Mouse (Mus musculus): ENCODE results near the gene Rxylt1. TPM values are rescaled to one million over a fixed set of nuclear protein-coding genes. Genes with fewer than 3 reads are reported as not detected.

Rxylt1 gene
- total RNA-seq (2021): 10 to 100 TPM; 39.4 to 42.5 TPM
- long read RNA-seq, experiment 1, full-length matches to known transcripts: 29 of 41 reads
- long read RNA-seq, experiment 1, partial matches to known transcripts: 0 of 41 reads
- long read RNA-seq, experiment 1, other reads (novel, unspliced or antisense): 12 of 41 reads
- long read RNA-seq, experiment 2, full-length matches to known transcripts: 37 of 48 reads
- long read RNA-seq, experiment 2, partial matches to known transcripts: 1 of 48 reads
- long read RNA-seq, experiment 2, other reads (novel, unspliced or antisense): 10 of 48 reads

DNA sequence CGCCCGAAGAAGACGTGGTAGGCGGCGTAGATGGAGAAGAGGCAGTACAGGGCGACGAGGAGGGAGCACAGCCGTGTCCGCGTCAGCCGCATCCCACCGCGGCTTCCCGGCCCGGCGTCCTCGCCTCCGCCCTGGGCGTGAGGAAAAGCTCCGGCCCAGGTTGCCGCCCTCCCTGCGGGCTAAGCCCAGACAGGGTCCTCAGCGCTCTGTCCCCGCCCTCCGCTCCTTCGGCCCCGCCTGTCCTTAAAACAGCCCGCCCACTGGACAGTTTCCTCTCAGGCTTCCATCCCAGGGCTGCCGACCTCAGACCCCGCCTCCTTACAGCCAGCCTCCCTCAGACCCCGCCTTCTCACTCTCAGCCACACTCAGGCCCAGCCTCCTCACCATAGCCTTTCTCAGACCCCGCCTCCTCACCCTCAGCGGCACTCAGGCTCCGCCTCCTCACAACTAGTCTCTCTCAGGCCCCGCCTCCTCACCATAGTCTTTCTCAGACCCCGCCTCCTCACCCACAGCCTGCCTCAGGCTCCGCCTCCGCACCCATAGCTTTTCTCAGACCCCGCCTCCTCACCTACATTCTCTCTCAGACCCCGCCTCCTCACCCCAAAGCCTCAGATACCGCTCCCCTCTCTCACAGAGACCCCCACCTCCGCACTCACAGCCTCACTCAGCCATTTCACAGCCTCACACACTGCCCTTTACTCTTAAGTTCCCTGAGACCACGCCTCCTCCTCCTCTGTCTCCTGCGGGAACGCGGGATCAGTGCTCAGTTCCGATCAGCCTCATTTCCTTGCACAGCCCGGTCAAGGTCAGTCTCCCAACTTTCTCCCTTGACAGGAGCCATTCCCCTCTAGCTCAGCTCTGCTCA lies at the start of gene Rxylt1:
Rxylt1 (minus strand) TSS at position 392 of the 865 bp plus-strand sequence.
- peak; percentile 90 for DNase-seq

DNA sequence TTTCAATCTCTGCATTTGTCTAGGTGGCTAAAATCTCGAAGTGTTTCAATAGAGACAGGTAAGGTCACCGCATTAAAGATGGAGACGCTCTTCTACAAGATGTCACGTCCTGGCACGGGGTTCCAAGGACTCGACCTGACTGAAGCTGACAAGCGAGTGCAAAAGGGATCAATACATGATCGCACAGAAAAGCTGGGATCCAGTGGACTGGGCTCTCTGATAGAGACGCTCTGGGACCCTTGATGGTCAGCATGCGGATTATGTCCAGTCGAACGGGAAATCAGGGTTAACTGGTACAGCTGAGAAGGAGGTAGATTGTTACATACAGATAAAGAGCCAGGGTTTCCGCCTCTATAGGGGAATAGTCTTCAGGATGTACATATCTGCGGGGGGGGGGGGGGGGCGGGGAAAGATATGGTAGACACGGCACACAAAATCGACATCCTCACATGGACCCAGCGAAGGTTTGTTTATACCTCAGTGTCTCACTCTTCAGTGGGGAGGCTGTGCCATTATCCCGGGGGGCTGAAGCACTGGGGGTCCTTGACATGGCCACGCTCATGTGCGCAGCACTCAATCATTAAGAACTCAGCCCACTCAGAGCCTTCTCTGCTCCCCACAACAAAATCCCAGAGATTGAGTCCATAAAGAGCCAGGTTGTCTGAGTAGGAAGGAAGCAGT lies 24.3 kb upstream of the Rxylt1 start:
- no peak for DNase-seq

DNA sequence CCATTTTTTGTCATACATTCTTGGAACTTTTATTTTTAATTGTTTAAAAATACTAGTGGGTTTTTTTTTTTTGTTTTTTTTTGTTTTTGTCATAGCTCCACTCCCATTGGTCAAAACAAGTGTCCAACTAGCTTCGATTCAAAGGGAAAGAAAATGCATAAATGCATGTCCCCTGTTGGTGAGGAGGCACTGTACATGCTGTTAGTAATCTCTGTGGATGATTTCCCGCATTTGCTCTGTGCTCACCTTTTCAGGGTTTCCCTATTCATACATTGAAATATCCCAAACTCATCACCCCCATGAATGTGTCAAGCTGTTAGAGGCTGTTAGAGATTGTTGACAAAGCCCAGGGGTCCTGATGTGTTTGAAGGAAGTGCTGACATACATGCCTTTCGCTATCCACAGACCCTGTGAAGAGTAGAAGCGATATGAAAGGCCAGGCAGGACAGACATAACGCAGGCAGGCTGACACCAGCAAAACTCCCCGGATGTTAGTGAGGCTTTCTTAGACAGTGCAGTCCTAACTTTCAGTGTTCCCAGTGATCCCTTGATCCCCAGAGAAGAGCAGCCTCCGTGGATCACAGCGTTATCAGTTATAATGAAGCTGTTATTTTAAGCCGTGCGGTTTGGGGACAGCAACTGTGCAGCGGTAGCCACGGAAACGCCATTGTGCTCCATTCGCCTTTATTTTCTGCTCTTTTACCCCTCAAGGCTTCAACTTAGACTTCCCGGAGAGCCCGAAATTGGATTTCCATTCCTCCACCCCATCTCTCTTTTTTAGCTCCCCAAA lies 23.5 kb upstream of the Rxylt1 start:
- no peak for DNase-seq

DNA sequence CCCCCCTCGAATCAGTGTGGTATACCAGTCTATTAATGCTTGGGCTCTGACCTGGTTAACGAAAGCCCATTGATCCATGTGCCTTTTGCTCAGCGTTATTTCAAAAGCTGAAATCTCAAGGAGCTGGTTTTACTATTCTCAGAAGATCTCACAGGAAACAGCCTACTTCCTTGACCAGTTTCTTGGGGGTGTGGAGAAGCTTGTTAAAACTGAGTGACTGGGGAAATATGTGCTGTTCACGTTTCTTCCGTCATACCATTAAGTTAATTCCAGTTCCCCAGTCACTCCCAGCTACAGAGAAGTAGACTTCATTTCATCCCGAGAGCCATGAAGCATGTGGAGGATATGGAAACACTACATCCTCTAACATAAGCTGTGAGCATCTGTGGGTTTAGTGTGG lies 22.3 kb upstream of the Rxylt1 start:
- DNase-seq: no peak

DNA sequence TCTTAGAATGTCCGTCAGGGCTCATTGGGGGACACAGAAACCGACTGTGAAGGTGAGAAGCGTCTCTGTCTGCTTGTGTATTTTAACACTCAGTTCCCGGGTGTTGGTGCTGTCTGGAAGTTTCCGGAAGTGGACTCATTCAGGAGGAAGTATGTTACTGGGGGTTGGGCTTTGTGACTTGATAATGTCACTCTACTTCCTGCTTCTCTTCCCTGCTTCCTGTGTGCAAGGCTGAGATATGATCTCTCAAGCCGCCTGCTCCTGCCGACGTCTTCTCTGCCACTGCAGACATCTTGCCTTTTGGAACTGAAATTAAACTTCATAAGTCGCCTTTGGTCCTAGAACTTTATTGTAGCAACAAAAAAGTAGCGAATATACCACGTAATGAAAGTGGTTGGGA lies 19.5 kb upstream of the Rxylt1 start:
- no peak for DNase-seq

DNA sequence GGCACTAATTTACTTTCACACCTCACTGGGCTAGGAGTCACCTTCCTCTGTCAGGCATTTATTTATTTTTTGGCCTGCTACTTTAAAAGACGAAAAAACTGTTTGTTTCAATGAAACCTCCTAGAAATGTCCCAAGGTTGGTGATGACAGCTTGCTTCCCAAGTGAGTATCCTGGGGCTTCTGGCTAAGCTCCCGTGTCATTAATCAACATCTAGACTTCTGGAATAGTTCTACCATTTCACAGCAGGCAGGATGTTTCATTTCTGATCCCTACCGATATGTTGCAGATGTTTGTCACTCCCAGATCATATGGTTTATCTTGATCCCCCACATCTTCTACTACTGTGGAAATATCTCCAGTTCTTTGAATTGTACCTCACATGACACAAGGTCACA lies 9.5 kb upstream of the Rxylt1 start:
- no peak for DNase-seq

DNA sequence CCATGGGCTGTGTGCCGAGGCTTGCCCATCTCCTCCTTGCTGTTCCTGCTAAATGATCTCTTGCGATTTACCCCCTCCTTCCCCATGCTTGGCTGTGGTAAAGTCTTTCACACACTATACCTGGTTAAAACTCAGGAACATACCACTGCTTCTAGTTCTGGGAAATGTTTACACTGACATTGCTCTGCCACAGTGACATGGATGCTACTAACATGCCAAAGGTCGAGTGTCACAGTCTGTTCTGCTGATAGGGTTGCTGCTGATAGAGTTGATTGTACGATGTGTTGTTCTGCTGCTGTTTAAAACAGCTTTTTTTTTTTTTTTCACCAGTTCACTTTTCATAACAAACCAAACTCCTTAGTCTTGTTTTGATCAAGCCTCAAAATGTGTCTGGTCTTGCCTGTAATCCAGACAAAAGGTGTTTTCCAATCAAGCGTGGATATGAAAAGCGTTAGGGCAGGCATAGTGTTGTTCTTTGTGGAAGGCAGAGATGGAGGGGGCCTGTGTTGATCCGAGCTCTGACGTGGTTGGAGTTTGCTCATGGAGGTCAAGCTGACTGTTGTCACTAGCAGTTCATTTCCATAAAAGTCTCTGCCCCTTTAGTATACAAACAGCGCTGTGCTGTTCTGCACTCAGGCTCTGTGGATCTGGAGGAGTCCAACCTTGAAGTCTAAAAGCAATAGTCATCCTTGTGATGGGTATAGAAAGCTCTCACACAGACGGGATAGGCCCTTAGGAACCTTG lies 8.9 kb upstream of the Rxylt1 start:
- no peak for DNase-seq

DNA sequence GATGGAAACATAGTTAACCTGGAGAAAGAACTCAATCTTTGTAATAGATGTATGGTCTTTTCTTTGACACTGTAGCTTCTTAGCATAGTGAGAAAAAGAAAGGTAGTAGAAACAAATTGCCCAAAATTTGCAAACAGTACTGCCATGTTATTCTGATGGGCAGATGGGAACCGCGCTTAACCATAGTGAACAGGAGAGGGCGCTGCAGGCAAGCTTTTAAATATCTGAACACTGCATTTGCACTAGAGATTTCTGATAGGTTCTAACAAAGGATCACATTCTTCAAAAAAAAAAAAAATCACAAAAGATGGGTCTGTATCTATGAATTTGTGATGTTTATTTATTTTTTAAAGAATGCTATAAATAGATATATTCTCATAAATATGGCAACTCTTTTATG lies 8.2 kb upstream of the Rxylt1 start:
- DNase-seq: peak; percentile 55

DNA sequence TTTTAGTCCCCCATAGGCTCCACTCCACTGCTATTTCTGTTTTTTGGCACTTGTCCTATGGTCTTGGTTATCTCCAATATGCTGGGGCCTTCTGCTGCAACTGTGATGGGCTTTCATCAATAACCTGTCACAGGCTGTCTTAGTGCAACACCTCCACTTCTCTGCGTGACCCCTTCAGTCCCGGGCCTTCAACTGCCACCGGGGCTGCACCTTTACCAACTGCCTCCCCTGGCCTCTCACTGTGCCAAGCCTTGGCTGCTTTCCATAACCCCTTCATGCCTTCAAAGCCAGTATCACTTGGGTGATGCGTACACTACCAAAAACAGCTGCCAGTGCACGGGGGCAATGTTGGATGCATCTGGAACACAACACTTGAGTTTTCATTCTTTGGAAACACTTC lies 5.5 kb upstream of the Rxylt1 start:
- no peak for DNase-seq

DNA sequence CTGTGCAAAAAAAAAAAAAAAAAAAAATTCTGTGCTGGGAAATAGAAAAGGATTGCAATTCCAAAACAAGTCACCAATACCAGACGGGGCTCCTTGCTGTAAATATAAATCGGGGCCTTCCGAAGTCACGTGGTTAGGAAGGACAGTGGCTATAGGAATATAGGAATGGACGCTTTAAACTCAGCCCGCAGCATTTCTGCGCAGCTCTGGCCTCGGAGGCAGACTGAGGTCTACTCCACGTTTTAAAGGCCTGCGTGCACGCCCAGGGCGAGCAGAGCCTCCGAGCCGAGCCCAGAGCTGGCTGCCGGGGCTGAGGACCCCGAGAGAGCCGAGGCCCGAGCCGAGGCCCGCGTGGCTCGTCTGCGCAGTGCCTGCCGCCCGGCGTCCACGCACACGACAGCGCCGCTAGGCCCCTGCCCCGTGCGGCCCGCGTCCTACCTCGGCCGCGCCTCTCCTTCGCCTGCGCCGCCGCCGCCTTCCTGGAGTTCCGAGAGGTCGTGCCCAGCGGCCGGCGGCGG lies 650 bp downstream of the Rxylt1 start:
- no peak for DNase-seq

DNA sequence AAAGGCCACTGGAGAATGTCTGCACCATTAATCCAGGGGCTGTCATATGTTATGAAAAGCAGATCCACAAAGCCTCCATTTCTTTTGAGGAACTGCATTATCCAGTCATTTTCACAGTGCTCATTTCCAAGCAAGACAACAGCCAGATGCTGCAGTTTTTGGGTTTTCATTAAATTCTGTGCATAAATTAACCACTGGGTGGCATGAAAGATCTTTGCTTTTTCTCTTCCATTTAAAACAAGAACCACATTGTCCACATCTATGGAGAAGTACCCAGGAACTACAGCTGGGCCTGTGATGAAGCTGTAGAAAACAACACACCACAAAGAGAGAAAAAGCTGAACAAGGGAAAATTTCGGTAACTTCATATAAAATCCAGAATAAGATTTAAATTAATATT lies 6.7 kb downstream of the Rxylt1 start:
- no peak for DNase-seq

DNA sequence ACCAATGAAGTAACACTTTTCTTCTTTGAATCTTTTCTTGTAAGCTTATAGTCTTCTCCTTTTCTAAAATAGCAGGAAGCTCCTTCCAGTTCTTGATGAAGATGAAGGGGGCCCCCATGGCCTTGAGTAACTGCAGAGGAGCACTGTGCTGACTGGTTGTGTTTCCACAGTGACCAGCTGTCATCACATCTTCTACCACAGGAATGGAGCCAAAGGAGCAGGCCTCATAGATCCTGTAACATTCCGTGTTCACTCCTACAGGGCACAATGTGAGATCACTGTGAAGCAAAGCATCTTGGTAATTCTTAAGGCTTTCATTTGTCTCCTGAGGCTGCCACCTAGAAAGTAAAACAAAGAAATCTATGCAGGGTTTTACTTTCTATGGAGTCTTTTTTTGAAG lies 15.8 kb downstream of the Rxylt1 start:
- no peak for DNase-seq

DNA sequence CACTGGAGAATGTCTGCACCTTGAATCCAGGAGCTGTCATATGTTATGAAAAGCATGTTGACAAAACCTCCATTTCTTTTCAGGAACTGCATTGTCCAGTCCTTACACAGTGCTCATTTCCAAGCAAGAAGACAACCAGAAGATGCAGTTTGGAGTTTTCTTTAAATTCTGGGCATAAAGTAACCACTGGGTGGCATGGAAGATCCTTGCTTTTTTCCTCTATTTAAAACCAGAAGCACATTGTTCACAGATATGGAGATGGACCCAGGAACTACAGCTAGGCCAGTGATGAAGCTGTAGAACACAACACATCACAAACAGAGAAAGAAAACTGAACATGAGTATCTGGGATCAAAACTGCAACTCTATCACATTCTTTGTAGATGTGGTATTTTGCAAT lies 28.0 kb downstream of the Rxylt1 start:
- no peak for DNase-seq

DNA sequence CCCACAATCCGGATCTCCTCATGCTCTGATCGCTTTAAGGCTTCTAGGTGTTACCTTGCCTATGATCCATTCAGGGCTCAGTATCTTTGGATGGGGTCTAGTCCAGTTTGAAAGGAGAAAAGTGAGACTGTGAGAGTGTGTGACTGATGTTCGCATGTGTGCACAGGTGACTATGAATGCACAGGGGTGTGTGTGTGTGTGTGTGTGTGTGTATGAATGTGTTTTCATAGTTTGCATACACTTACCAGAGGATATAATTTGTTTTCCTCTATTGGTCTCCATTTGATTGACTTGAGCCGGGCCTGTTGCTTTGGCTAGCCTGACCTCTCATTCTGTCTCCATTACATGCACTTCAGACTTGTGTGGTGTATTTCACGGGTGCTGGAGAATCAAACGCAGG lies 41.3 kb downstream of the Rxylt1 start:
- no peak for DNase-seq

DNA sequence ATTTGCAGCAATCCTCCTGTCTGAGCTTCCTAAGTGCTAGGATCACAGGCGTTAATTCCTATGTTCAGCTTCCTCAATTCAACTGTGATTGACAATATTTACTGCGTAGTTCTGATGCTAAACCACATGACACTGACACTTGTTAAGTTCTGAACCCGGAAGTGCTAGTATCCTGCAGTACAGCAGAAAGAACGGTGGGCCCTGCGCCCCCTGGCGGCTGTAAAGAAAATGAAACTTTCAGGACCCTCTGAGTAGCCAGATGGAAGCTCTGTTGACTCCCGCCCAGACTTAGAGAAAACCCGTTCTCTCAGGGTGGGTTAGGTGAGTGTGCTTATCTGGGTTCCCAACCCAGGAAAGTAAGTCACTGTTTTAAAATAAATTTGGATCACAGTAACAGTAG lies 42.6 kb downstream of the Rxylt1 start:
- peak; percentile 60 for DNase-seq

DNA sequence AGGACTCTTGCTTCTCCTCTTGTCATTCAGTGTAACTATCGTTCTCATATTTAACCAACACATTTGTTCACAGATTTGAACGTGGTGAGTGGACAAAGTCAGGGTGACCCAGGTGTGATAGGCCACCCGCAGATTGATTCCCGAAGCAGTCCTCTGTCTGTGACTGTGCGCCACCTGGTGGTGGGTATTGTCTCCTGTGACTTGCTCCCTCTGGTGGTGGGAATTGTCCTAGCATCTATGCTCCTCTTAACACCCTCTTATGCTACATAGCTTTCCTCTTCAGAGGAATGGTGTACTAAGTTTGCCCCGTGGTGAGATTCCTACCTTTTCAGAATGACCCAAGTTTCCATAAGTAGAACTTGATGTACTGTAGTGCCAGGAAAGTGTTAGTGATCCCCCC lies 45.3 kb downstream of the Rxylt1 start:
- DNase-seq: peak; percentile 89

DNA sequence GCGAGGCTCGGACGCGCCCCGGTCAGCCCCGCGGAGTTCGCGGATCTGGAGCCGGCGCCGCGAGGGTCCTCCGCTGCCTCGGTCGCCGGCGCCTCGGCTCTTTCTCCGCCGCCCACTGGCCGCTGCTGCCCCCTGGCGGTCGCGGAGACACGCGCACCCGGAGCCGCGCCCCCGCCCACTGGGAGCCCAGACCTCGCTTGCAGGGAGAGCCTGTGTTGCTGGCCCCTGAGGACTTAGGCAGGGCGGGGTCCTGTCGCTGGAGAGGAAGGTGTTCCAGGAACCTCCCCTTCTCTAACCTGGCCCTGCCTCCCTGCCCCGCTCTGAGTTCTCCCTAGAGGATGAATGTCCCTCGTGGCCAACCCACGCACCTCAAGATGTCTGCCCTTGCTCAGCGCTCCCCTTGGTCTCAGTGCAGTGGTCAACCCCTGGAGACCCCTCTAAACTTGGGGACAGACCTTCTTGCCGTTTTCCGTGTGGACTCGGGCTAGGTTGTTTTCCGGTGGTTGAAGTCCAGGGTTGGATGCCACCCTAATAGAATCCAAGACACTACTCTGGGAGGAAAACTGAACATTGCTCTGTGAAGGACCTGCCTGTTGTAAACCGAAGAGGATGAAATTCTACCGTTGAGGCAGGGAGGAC lies 49.3 kb downstream of the Rxylt1 start:
- peak; percentile 93 for DNase-seq

DNA sequence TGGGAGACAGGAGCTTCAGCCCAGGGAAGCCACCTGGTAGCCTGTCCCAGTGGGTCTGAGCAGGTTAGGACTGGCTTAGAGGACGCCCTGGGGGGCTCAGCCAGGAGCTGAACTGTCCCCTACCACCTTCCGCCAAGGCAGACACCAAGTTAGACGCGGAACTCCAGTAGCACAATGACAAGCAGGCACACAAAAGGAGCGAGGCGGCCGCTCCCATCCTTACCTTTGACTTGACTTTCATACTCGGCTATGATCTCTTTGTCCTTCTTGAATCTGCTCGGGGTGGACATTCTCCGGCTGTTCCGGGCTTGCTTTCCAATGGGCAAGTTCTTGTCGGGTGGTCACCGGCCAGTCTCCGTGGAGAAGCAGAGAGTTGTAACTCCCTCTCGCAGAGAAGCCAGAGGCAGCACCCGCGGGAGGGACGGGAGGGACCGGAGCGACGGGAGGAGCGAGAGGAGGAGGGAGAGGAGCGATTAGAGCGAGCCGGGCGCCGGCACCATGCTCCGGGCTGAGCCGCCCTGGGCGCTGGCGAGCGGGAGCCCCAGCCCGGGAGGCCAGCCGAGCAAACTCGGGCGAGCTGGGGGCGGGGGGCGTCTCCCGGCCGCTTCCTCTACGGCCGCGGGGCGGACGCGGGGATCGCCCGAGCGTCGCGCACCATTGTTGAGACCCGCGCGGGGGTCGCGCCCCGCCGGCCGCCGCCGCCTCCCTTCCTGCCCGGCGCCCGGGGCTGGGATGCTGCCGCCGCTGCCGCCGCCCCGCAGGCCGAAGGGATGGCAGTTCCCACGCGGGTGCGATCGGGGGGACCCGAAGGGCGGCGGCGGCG lies 50.1 kb downstream of the Rxylt1 start, which contains the start of gene Srgap1:
Srgap1 (minus strand) TSS at position 412 of the 823 bp plus-strand sequence.
- peak; percentile 55 for DNase-seq

DNA sequence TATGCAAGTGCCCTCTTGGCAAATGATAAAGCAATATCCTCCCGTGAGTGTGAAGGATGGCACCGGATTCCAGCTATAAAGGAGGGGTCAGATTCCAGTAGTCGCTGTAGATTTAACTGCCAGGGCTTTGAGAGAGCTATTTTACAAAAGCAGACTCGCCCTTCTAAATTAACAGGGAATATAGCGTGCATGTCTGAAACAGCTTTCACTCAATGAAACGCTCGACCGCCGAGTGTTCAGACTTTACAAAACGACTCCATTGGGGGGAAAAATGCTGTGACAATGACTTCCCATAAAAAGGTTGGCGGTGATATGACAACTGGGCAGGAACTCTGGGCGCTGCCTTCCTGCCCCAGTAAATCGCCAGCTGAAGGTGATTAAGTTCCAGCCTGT lies 50.7 kb downstream of the Rxylt1 start:
- DNase-seq: no peak

DNA sequence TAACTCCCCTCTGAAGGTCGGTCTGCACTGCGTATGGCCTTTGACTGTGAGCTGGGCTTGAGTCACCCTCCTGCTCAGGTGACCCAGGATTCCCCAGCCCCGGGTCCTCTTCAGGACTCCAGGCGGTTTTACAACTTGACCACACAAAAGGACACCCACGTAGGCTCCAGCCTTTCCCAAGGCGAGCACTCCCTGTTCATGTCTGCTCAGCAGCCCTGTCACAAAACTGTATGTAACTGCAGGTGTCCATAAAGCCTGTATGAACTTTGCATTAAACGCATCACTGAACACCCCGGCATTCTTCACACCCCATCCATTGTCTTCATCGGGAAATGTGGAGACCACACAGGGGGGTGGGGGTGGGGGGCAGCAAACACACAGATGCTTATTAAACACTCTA lies 51.2 kb downstream of the Rxylt1 start:
- no peak for DNase-seq
